Mouse (Mus musculus) liver (tissue): ENCODE measurements at regions not wholly inside any gene's neighbourhood (a gene's known extent, or its start where the extent isn't known, plus 50 kb on each side); places are given as distances from the start of the nearest gene placed in this dataset.
"Not testable (repeated sequence)": the region's sequence is repeated elsewhere in the genome, so short reads cannot be mapped to it uniquely, and the experiment has no call there.

Experiments used
- DNase-seq: peaks from one replicate; pipeline ENCODE4 v3.0.0-alpha.2; 2020; ENCODE audit warnings: mixed read lengths

GRCm38 (mm10) chr16:76509109-76509650 lies 135.6 kb upstream of the Nrip1 start:
- no peak for DNase-seq

GRCm38 (mm10) chr16:76507191-76507746 lies 133.6 kb upstream of the Nrip1 start:
- no peak for DNase-seq

DNA sequence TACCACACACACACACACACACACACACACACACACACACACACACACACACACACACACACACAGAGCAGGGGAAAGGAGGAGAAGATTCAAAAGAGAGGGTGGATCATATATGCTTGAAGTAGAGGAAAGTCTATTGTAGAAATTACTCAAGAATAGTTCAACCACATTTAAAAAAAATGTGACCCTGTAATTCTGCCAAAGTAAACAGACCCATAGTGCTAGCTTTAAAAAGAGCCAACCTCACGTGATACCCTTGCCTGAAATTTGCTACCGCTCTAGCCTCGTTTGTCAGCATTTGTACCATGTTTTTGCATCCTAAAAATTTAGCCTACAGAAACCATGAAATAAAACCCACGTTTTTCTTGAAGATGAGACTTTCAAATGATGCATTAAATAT lies 132.6 kb upstream of the Nrip1 start:
- no peak for DNase-seq

GRCm38 (mm10) chr16:76499686-76500400 lies 126.2 kb upstream of the Nrip1 start:
- no peak for DNase-seq

GRCm38 (mm10) chr16:76498233-76498632 lies 124.6 kb upstream of the Nrip1 start:
- no peak for DNase-seq

GRCm38 (mm10) chr16:76497041-76497808 lies 123.6 kb upstream of the Nrip1 start:
- no peak for DNase-seq

- DNase-seq, result no peak
These were observed 109.8 kb upstream of the Nrip1 start for GRCm38 (mm10) chr16:76483419-76483818.

DNA sequence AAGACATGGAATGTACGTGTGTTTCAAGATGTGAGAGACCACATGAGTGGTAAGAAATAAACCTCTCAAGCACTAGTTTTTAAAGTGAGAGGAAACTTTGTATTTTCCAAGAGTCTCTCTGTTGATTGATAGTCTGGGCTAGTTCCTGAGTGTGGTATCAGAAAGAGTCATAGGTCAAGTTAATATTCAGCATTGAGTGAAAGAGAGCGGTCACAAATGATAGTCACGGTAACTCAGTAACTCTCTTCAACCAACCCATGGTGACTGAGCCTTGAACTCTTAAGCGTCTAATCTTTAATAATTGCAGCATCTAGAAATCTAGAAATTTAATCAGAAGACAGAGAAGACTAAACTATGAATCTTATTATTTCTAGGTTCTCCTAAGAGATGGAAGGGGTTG lies 108.3 kb upstream of the Nrip1 start:
- DNase-seq, result no peak

GRCm38 (mm10) chr16:76477474-76477873 lies 103.8 kb upstream of the Nrip1 start:
- DNase-seq, result no peak

DNA sequence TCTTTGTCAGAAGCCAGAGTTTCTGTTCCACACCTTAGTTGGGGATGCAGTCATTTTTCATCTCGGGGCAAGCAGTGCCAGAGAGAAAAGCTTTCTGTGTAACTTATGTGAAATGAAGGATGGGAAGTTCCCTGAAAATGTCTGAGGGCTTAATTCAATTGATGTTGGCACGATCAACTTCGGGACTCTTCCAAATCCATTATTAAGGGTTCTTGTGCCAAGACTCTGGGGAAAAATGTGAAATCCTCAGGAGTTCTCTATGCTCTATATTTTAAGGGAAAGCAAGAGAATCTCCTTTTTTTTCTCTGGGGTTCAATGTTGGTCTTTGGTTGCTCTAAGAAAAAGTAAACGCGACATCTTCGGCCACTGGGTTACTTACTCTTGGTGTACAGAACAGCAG lies 100.9 kb upstream of the Nrip1 start:
- DNase-seq, result no peak

GRCm38 (mm10) chr16:76472386-76472785 lies 98.8 kb upstream of the Nrip1 start:
- DNase-seq, result no peak

DNA sequence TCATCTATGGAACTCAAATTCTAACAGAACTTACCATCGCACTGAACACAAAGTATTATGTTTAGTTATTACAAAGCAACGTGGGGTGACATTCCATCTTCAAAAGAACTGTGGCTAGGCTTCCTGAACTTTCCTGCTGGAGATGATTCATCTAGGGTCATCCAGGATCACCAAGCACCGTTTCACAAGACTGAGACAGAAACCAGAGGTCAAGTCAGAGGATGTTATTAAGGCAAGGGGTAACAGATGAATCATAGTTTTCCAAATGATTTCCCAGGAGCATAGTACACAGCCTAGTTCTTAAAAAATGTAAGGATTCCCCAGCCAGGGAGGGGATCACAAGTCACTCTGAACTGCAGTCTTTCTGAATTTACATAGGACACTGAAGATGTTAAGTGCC lies 97.5 kb upstream of the Nrip1 start:
- no peak for DNase-seq

GRCm38 (mm10) chr16:76459521-76459920 lies 85.9 kb upstream of the Nrip1 start:
- DNase-seq, result peak; percentile 70

DNA sequence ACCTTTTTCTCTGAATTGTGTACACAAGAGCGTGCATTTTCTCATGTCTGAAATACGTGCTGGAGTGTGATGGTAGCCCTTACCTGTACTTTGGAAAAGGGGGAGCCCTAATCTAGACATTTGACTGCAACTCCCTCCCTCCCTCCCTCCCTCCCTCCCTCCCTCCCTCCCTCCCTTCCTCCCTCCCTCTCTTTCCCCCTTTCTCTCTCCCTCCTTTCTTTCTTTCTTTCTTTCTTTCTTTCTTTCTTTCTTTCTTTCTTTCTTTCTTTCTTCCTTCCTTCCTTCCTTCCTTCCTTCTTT lies 82.6 kb upstream of the Nrip1 start:
- not testable (repeated sequence) for DNase-seq

GRCm38 (mm10) chr16:76455499-76456299 lies 82.1 kb upstream of the Nrip1 start:
- peak; percentile 73 for DNase-seq

DNA sequence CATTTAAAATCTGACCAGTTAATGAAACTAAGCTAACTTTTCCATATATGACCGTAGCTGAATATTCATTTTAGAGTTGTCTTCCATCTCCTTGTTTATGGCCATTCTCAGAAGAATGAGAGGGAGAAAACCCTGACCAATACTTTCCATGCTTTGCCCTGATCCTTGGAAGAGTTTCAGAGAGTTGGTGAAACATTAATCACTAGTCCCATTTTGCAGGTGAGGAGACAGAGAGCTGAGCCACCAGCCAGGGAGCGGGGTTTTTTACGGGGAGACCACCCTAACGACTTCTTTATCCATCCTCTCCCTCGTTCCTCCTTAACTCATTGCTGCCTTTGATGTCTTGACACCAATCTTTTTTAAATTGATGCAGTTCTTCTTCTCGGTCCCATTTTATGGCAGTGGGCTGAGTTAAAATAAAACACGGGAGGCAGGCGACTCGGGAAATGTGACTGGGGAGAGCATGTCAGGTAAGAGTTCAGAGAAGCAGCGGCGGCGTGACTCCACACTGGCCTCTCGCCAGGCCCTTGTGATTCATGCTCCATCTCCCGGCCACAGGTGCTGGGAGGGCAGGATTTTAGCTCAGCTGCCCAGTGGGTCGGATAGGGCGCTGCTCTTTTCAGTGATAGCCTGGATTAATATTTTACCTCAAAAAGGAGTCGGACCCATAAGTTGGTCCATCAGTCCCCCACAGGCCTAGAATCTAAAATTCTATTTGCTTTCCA lies 81.3 kb upstream of the Nrip1 start:
- DNase-seq, result peak; percentile 26

DNA sequence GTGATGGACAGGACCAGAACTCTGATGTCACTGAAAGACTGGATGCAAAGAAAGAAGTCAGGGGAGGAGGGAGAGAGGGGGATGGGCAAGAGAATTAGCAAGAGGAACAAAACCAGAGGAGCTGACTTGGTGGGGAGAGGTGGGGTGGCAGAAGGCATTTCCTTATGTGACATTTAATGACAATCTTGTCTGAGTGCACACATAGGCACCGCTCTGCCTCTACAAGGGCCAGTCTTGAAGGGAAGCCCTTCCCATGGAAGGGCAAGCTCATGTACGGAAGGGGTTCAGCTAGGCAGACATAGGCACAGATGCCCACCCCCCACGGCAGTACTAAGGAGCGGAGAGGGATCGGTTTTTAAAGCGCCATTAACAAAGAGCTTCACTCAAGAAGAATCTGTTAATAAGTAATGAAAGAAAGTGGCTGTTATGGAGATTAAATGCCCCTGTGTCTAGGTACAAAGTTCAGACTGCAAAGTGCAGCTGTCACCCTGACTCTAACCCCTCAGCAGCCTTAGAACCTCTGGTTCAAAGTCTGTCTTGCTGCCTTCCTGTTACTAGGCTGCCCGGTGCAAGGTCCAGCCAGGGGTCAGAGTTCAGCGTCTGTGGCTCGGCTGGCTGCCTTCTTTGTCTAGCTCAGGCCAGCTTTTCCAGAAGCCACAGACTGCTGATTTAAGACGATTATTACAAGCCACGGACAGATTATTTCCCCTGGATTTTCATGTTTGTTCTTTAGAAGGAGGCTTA lies 80.0 kb upstream of the Nrip1 start:
- DNase-seq, result peak; percentile 36

GRCm38 (mm10) chr16:76448773-76449172 lies 75.1 kb upstream of the Nrip1 start:
- no peak for DNase-seq

GRCm38 (mm10) chr16:76447033-76447432 lies 73.4 kb upstream of the Nrip1 start:
- DNase-seq, result no peak

DNA sequence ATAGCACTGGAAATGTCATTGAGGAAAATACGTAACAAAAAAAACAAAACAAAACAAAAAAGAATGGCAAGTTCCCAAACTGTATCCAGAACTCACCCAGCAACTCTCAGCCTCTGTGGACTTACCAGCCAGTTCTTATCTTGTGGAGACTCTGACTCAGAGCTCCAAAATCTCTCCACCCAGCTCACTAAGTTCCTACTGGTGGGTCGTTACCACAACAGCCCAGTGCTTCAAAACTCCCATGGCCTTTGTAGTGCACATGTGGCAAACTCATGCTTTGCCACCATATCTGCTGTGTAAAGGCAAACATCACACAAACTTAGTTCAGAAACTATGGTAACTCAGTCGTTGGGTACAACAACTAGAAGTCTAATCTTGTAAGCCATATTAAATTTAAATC lies 71.0 kb upstream of the Nrip1 start:
- DNase-seq, result peak; percentile 12

GRCm38 (mm10) chr16:76442635-76443034 lies 69.0 kb upstream of the Nrip1 start:
- no peak for DNase-seq
